Mouse (Mus musculus) CH12.LX (cell line): ENCODE results near the gene Galnt14.

Experiments
- CHD2 ChIP-seq: IDR thresholded peaks from 2 replicates; pipeline ENCODE4 v1.6.1; 2011; ENCODE audit warnings: low read length, improper control_type of control experiment
- CTCF ChIP-seq, 2 experiments: IDR thresholded peaks in 1 of 2; conservative IDR thresholded peaks in 1 of 2; 2 replicates each; pipeline ENCODE4 v1.5.1; 2011 to 2012; ENCODE audit warnings: low read depth in 2 of 2, low read length in 2 of 2, improper control_type of control experiment in 1 of 2, inconsistent platforms in 1 of 2, mild to moderate bottlenecking in 1 of 2, moderate library complexity in 1 of 2
- EP300 ChIP-seq: IDR thresholded peaks from 2 replicates; pipeline ENCODE4 v1.6.1; 2011; ENCODE audit warnings: low read length, improper control_type of control experiment
- ETS1 ChIP-seq: conservative IDR thresholded peaks from 2 replicates; pipeline ENCODE4 v1.6.1; 2012; ENCODE audit warnings: low read depth, mild to moderate bottlenecking, inconsistent platforms, low read length, improper control_type of control experiment, moderate library complexity
- JUND ChIP-seq: conservative IDR thresholded peaks from 2 replicates; pipeline ENCODE4 v1.6.1; 2011; ENCODE audit warnings: low read depth, low read length, improper control_type of control experiment
- USF1 ChIP-seq: IDR thresholded peaks from 2 replicates; pipeline ENCODE4 v1.6.1; 2014; ENCODE audit warnings: low read depth, mild to moderate bottlenecking, inconsistent platforms, low read length, improper control_type of control experiment
- ZC3H11A ChIP-seq: IDR thresholded peaks from 2 replicates; pipeline ENCODE4 v1.6.1; 2012; ENCODE audit warnings: low read depth, mild to moderate bottlenecking, inconsistent platforms, low read length, improper control_type of control experiment

- TF ChIP-seq EP300 (no peak), CTCF (conservative IDR thresholded peaks at IDR 0.05 in 1 of 2, IDR thresholded peaks at IDR 0.05 in 1 of 2; ENCODE audit: low read depth in 2 of 2, low read length in 2 of 2) (no peak), ZC3H11A (no peak), USF1 (no peak), ETS1 (no peak), CHD2 (no peak), JUND (no peak)
These were observed 73.3 kb downstream of the Galnt14 start for GRCm38 (mm10) chr17:73636988-73637387.
